Mouse (Mus musculus) brain, embryonic 14.5 days (tissue): Measurements from ENCODE around the gene Fzd7.

Source experiments
- CTCF ChIP-seq: fragments of 200-500 bp; IDR thresholded peaks from 2 replicates; pipeline ENCODE4 v1.5.1; 2012; ENCODE audit warnings: inconsistent platforms, mild to moderate bottlenecking, moderate library complexity, borderline replicate concordance; ENCODE audit not compliant: insufficient read depth, insufficient read length; ENCODE audit errors: extremely low read depth
- POLR2A ChIP-seq: fragments of 200-500 bp; IDR thresholded peaks from 2 replicates; pipeline ENCODE4 v1.6.1; 2012; ENCODE audit warnings: mild to moderate bottlenecking, inconsistent platforms, borderline replicate concordance; ENCODE audit not compliant: poor library complexity, insufficient read depth, insufficient read length, severe bottlenecking; ENCODE audit errors: extremely low read depth

DNA sequence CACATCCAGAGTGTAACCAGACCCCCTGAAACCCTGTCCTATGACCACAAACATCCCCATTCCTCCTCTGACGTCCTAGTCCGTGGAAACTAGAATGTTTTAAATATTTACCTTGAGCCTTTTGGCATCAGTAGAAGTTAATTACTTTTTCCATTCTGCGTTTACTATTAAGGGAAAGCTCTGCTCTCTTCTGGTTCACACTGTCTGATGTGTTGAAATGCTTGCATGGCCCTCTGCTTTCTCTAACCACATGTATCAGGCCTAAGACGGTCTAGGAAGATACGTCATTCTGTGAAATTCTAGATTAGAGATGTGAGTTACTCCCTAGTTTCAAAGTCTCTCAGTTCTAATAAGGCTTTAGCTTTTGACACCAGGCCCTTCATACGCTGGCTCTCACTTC is 45.0 kb downstream of the Fzd7 start:
- no peak for TF ChIP-seq CTCF
- no peak for TF ChIP-seq POLR2A
